Mouse (Mus musculus) embryo, embryonic 10 days (tissue): ENCODE measurements around the gene Rai14.

Experiments used
- DNase-seq: peaks from one replicate; pipeline ENCODE4 v3.0.0-alpha.2; 2015; ENCODE audit warnings: low spot score

Gene Rai14

GRCm38 (mm10) chr15:10531352-10531751 is 183.1 kb downstream of the Rai14 start:
- no peak for DNase-seq

GRCm38 (mm10) chr15:10525896-10526295 is 188.5 kb downstream of the Rai14 start:
- DNase-seq: no peak
